Mouse (Mus musculus): ENCODE data around the gene Usp45. TPM values are rescaled to one million over a fixed set of nuclear protein-coding genes. Genes with fewer than 3 reads are reported as not detected.

Usp45 gene
- polyA plus RNA-seq (2015; fragmentation: Nextera tagmentation; extraction: Ambion mirVana), result 4.5 and 4.8 TPM in 2 replicates

GRCm38 (mm10) chr4:21766863-21767304 lies at the start of gene Usp45, which contains the start of gene Tstd3:
TSS of gene Usp45 (plus strand) at chr4:21767156.
TSS of gene Tstd3 (minus strand) at chr4:21767212.

GRCm38 (mm10) chr4:21727615-21728165 lies 39.3 kb upstream of the Usp45 start, which contains the start of gene Ccnc:
TSS of gene Ccnc (plus strand) at chr4:21727701.

GRCm38 (mm10) chr4:21847481-21848286 lies 80.7 kb downstream of the Usp45 start, which contains the start of gene Pnisr:
TSS of gene Pnisr (plus strand) at chr4:21847583.

GRCm38 (mm10) chr4:21879565-21880220 lies 112.7 kb downstream of the Usp45 start, which contains the start of gene Coq3:
TSS of gene Coq3 (plus strand) at chr4:21879673.

Other genes starting within 250 kb of the Usp45 start
- 0.32 and 0.33 TPM in 2 replicates for gene Prdm13, start 81.2 kb upstream of the Usp45 start, polyA plus RNA-seq (2015; fragmentation: Nextera tagmentation; extraction: Ambion mirVana)
- gene Ccnc, start 39.5 kb upstream of the Usp45 start, polyA plus RNA-seq (2015; fragmentation: Nextera tagmentation; extraction: Ambion mirVana), result 61.3 and 63.9 TPM in 2 replicates
- gene Tstd3, start 56 bp downstream of the Usp45 start, polyA plus RNA-seq (2015; fragmentation: Nextera tagmentation; extraction: Ambion mirVana), result 25.8 and 26.2 TPM in 2 replicates
- gene Pnisr, start 80.4 kb downstream of the Usp45 start, polyA plus RNA-seq (2015; fragmentation: Nextera tagmentation; extraction: Ambion mirVana), result 117 and 145 TPM in 2 replicates
- 18.8 and 20.9 TPM in 2 replicates for gene Coq3, start 112.5 kb downstream of the Usp45 start, polyA plus RNA-seq (2015; fragmentation: Nextera tagmentation; extraction: Ambion mirVana)
- gene Faxc, start 164.2 kb downstream of the Usp45 start, polyA plus RNA-seq (2015; fragmentation: Nextera tagmentation; extraction: Ambion mirVana), result 10.0 and 10.8 TPM in 2 replicates

Measured in neural tube, postnatal 0 days (tissue).